Mouse (Mus musculus): ENCODE results near the gene Scgb1c1.
"Not testable (repeated sequence)": the region's sequence is repeated elsewhere in the genome, so short reads cannot be mapped to it uniquely, and the experiment has no call there.

The Scgb1c1 gene

DNA sequence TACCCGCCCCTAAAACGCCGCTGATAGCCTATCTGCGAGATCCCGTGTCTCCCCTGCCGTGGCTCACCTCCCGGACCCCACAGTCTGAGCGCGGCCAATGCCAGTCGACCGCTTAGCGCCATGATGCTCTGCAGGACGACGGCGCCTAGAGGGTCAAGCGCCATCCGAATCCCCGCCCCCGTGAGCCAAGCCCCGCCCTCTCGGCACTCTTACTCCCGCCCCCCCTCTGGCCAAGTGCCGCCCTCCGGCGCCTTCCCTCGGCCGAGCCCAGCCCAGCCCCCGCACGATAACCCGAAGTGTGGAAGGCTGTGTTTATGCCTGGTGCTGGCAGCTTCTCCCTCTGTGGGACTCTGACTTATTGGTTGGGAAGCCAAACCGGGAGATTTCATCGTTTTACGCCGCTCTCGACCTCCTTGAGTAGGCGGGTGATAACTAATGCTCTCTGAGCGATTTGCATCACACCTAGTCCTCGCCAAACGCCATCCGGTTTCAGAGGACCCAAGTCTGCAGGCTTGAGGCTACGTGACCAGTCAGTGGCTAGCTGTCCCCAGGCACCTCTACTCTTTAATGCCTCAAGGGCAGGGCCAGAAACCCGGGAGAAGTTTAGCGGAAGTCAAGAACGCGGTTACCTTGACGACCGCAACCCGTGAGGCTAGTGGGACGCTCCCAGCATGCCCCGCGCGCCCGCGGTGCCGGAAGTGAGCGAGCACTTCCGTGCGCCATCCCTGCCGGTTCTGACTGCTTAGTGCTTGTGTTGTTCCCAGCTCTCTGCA is 36.5 kb downstream of the Scgb1c1 start, which contains the start of the genes Psmd13 and Sirt3:
Gene Psmd13 (plus strand): TSS at position 273 of the 773 bp plus-strand sequence.
Gene Sirt3 (minus strand): TSS at position 614 of the 773 bp plus-strand sequence.
- DNase-seq: peak; percentile 95

DNA sequence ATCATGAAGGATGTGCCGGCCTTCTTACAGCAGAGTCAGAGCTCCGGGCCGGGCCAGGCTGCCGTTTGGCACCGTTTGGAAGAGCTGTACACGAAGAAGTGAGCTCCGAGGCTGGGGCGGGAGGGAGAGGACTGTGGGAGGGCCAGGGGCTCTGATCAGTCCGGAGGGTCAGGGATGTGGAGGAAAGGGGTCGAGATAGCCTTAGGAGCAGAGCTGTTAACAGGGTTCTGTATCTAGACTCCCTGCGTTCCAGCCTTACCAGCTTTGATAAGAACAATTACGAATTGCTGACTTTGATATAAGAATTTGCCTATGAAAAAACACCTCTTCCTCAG is 37.1 kb downstream of the Scgb1c1 start:
- DNase-seq: no peak

DNA sequence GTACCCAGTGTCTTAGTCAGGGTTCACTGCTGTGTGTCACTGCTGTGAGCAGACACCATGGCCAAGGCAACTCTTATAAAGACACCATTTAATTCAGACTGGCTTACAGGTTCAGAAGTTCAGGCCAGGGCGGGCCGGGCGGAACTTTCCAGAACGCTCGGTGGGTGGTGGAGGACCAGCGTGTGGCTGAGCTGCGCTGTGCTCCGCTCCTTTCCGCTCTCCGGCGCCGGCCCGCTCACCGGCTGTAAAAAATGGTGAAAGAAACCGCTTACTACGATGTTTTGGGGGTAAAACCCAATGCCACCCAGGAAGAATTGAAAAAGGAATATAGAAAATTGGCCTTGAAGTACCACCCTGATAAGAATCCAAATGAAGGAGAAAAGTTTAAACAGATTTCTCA is 45.3 kb downstream of the Scgb1c1 start:
- not testable (repeated sequence) for DNase-seq

DNA sequence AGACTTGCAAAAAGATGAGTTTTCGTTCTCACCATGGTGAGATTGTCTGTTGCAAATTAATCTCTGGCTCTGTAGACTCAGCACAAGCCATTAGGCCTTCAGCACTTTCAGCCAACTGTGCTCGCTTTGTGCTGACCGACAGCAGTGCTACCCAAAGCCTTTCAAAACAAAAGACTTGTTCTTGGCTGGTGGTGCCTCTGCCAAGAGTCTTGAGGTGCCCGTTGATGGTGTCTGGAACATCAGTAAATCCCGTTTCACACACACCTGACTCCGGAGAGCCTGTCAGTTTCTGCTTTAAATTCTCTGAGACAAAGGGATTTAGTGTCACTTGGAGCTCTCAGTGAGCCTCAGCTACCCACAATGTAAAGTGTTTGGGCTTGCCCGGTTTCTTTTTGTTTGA is 48.7 kb downstream of the Scgb1c1 start:
- DNase-seq: no peak

DNA sequence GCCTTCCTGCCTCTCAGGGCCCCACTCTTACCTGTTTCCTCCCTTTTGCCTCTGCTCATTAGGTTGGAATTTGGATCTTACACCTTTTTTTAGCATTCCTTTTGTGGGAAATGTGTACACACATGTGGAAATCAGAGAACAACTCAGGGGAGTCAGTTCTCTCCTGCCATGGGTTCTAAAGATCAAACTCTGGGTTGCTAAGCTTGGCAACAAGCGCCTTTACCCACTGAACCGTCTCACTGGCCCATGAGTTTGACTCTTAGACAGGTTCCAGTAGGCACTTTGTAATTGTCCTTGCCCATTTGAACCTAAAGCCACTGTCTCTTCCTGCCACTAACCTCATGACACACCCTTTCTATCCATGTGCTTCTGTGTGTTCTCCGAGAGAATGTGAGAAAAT is 49.3 kb downstream of the Scgb1c1 start:
- no peak for DNase-seq

Measured in lung, postnatal 4 days (tissue).